Mouse (Mus musculus): ENCODE measurements around the gene Smtn. TPM values are rescaled to one million over a fixed set of nuclear protein-coding genes. Genes with fewer than 3 reads are reported as not detected.

The Smtn gene
- polyA plus RNA-seq, 1 experiment from 2014 or later: 121 TPM

DNA sequence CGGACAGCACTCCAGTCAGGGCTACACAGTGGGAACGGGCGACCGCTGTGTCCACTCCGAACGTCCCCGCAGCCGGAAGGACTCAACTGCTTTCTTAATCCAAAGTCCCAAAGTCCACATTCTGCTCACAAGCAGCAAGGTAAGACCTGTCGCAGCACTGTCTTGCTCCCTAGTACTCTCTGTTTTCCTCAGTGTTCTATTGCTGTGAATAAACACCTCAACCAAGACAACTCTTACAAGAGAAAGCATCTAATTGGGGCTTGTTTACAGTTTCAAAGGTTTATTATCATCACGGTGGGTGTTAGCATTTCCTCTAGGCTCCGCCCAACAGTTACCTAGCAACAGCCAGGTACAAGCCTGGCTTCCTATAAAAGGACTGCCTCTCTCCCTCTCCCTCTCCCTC, 69.0 kb downstream of the Smtn start:
- Histone ChIP-seq H3K9me3 (ENCODE audit: control insufficient read depth, low read length) (no peaks in the 10 kb centered on the region), H3K27me3 (ENCODE audit: control insufficient read depth, insufficient read depth, low read depth, low read length) (no peaks in the 10 kb centered on the region), H3K27ac (ENCODE audit: low read length) (no peak overlapping the region), H3K9ac (ENCODE audit: low read length) (peak overlapping the region; percentile 15; the same call in 1 of the 2 replicates), H3K4me2 (ENCODE audit: low read depth, low read length) (no peak overlapping the region), H3K4me3 (ENCODE audit: low read length) (no peak overlapping the region), H3K4me1 (replicated peaks; ENCODE audit: control insufficient read depth, insufficient read depth, low read length) (no peaks in the 10 kb centered on the region; the same call in 1 of the 2 replicates), H3K36me3 (ENCODE audit: control insufficient read depth, insufficient read depth, low read length) (no peaks in the 10 kb centered on the region)
- WGBS: 37% methylated on average over 11 of the region's 11 CpGs
- no peak for ATAC-seq (ENCODE audit: low read depth)

Other genes starting within 250 kb of the Smtn start
- 11.8 and 12.0 TPM in 2 replicates for gene Pik3ip1, start 210.2 kb downstream of the Smtn start, polyA plus RNA-seq (2015; fragmentation: Nextera tagmentation; extraction: Ambion mirVana)
- 53.1 and 54.5 TPM in 2 replicates for gene Limk2, start 131.4 kb downstream of the Smtn start, polyA plus RNA-seq (2015; fragmentation: Nextera tagmentation; extraction: Ambion mirVana)
- gene Rnf185, start 88.2 kb downstream of the Smtn start, polyA plus RNA-seq (2015; fragmentation: Nextera tagmentation; extraction: Ambion mirVana): 31.2 and 32.8 TPM in 2 replicates
- gene Pla2g3, start 52.3 kb downstream of the Smtn start, polyA plus RNA-seq (2015; fragmentation: Nextera tagmentation; extraction: Ambion mirVana): 0.38 and 0.52 TPM in 2 replicates
- 1.6 and 1.7 TPM in 2 replicates for gene Inpp5j, start 35.8 kb downstream of the Smtn start, polyA plus RNA-seq (2015; fragmentation: Nextera tagmentation; extraction: Ambion mirVana)
- gene Selenom, start 25.9 kb downstream of the Smtn start, polyA plus RNA-seq (2015; fragmentation: Nextera tagmentation; extraction: Ambion mirVana): 110 and 116 TPM in 2 replicates
- gene Morc2a, start 108.6 kb upstream of the Smtn start, polyA plus RNA-seq (2015; fragmentation: Nextera tagmentation; extraction: Ambion mirVana): 26.5 and 27.0 TPM in 2 replicates